Mouse (Mus musculus) right cerebral cortex, postnatal 4 days (tissue): ENCODE results near the gene Map3k9.

Experiments used
- DNase-seq: peaks from one replicate; pipeline ENCODE4 v3.0.0-alpha.2; 2022

Map3k9 gene

GRCm38 (mm10) chr12:81781105-81781909 lies at the start of gene Map3k9:
Gene Map3k9 (minus strand): TSS chr12:81781175.
- DNase-seq = peak; percentile 96

DNA sequence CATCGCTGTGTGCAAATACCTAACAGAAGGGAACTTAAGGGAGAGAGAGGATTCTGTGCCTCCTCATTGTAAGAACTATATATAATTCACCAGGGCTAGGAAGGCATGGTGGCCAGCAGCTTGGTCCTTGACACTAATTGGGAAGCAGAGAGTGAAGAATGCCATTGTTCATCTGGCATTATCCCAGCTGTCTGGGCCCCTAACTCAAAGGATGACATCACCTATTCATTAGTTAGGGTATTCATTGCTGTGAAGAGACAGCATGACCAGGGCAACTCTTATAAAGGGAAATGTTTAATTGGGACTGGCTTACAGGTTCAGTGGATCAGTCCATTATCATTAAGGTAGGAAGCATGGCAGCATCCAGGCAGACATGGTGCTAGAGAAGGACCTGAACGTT lies 47.4 kb upstream of the Map3k9 start:
- DNase-seq = no peak

DNA sequence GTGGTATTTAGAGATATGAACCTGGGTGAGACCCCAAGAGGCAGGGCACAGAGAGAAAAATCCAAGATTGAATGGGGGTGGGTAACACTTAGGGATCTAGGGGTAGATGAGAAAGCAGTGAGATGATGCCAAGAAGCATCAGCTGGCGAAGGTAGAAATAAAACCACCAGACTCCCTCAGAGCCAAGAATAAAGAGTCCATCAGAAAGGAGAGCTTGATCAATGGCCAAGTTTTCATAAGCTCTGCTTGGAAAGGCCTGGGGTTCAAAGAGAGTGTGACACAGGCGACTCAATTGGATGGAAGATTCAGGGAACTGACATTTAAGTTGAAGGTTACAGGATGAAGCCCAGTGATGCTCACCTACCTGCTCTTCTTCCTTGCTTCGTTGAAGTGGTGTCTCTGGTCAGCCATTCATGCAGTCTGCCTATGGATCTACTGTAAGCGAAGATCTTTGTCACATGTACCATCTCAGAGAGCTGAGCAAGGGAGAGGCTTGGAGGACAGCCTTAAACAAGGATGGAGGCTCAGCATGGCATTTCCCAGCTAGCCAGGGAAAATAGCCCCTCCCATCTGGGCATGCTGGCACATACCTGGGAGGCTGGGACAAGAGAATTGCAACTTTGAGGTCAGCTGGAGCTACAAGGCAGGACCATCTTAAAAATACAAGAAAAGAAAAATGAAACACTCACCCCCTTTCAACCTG lies 42.0 kb upstream of the Map3k9 start:
- DNase-seq = no peak

GRCm38 (mm10) chr12:81822176-81822575 lies 41.2 kb upstream of the Map3k9 start:
- DNase-seq = no peak

- DNase-seq = no peak
Measured at GRCm38 (mm10) chr12:81820700-81821099, 39.7 kb upstream of the Map3k9 start.

- no peak for DNase-seq
Measured at GRCm38 (mm10) chr12:81817126-81817505, 36.1 kb upstream of the Map3k9 start.

GRCm38 (mm10) chr12:81816330-81817125 lies 35.6 kb upstream of the Map3k9 start:
- no peak for DNase-seq

GRCm38 (mm10) chr12:81814742-81815141 lies 33.8 kb upstream of the Map3k9 start:
- DNase-seq = no peak

GRCm38 (mm10) chr12:81810417-81810816 lies 29.4 kb upstream of the Map3k9 start:
- no peak for DNase-seq

DNA sequence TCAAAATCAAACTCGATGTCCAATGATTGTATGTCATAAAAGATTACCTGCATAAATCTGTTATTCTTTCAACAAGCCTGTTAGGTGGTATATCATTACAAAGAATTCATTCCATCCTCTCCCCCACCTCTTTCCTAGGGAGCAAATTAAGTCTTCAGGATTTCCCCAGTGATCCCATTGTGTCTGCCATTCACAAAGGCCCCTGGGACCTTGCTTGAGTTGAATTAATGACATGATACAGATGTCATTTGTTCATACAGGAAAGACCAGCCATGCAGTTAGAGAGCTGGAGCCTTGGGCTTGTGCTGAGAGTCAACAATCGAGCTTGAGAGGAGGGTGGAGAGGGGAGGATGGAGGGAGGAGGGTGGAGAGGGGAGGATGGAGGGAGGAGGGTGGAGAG lies 27.6 kb upstream of the Map3k9 start:
- no peak for DNase-seq

GRCm38 (mm10) chr12:81807953-81808352 lies 27.0 kb upstream of the Map3k9 start:
- DNase-seq = no peak

GRCm38 (mm10) chr12:81807529-81807837 lies 26.5 kb upstream of the Map3k9 start:
- no peak for DNase-seq

GRCm38 (mm10) chr12:81806759-81807528 lies 26.0 kb upstream of the Map3k9 start:
- DNase-seq = no peak

- no peak for DNase-seq
Measured at GRCm38 (mm10) chr12:81806114-81806513, 25.1 kb upstream of the Map3k9 start.

GRCm38 (mm10) chr12:81803803-81804202 lies 22.8 kb upstream of the Map3k9 start:
- no peak for DNase-seq

DNA sequence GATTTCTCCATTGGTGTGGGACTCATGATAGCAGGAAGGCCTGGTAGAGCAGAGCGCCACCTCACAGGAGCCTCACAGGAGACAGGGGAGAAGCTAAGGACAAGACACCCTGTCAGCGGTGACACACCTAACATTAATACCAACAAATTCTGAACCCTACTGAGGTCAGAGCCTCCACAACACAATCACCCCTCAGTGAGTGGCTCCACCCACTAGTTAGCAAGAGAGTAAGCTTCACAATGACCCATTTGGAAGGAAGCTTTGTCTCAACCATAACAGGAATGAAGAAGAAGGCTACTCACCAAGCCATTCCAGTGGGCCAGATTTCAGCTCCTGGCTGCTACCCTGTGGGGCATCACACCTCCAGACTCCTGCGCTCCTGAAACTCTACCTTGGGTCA lies 22.0 kb upstream of the Map3k9 start:
- no peak for DNase-seq

GRCm38 (mm10) chr12:81801134-81801533 lies 20.2 kb upstream of the Map3k9 start:
- no peak for DNase-seq

GRCm38 (mm10) chr12:81796541-81796940 lies 15.6 kb upstream of the Map3k9 start:
- DNase-seq = peak; percentile 95

GRCm38 (mm10) chr12:81792511-81793218 lies 11.7 kb upstream of the Map3k9 start:
- no peak for DNase-seq

DNA sequence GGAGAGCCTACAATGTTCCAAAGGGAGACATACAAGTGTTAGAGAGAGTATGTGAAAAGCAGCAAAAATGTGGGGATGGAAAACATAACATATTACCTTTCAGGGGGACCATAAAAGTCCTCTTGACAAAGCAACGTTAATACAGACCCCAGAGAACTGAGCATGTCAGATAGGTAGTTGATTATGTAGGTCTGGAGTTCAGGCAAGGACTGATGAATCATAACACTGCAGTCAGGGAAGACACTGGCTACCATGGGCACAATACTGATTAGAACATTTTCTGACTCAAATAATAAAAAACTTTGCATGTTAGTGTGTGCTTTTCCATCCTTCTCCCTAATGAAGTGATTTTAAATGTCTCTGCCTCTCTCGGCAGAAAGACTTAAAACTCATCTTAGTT lies 8.5 kb upstream of the Map3k9 start:
- no peak for DNase-seq

- peak; percentile 91 for DNase-seq
Measured at GRCm38 (mm10) chr12:81788672-81789084, 7.7 kb upstream of the Map3k9 start.

GRCm38 (mm10) chr12:81787262-81787661 lies 6.3 kb upstream of the Map3k9 start:
- DNase-seq = no peak
